Mouse (Mus musculus) CD4-positive, CD25-positive, alpha-beta regulatory T cell, adult 9 weeks (primary cell): ENCODE measurements around the gene Mtfr2. TPM values are rescaled to one million over a fixed set of nuclear protein-coding genes. Genes with fewer than 3 reads are reported as not detected.

Experiments
- polyA plus RNA-seq: library from polyadenylated mRNA; unstranded; fragments of 100-300 nt; shearing (Covaris generic); gene quantifications from one replicate; pipeline ENCODE4 v1.2.1, GENCODE M21; 2017

Gene Mtfr2
- 1.1 TPM for polyA plus RNA-seq

DNA sequence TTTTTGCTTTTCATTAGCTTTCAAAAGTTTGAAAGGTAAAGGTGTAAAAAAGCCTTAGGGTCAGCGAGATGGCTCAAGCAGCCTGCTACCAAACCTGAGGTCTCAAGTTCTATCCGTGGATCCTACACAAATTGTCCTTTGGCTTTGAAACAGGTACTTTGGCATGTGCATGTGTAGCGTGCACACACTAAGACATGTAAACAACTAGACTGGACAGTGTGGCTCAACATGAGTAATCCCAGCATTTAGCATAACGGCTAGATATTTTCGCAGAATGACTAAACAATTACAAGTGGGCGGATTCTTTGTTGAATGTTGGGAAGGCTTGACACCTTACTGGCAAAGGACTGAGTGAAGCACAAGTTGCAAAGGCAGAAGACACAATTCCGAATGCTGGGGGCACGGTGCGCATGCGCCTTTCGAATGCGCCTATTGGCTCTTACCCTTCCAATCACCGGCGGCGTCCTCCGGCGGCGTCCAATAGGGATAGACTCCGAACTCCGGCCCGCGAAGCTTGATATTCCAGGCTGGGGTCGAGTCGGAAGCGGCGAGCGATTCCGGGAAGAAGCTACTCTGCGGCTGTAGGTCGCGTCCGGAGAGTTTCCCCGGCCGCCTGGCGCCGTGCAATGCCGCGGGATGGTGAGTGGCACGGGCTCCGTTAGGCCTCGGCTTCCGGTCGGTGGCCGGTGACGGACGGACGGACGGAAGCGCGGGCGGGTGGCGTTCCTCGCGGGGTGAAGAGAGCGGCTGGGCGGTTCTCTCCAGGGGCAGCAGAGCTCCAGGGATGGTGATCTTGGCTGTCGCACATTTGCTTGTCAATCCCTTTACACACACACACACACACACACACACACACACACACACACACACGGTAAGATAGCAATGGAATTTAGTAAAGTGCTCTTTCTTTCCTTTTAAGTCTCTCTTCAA is at the start of gene Mtfr2:
Gene Mtfr2 (plus strand): TSS at position 486 of the 930 bp plus-strand sequence.

DNA sequence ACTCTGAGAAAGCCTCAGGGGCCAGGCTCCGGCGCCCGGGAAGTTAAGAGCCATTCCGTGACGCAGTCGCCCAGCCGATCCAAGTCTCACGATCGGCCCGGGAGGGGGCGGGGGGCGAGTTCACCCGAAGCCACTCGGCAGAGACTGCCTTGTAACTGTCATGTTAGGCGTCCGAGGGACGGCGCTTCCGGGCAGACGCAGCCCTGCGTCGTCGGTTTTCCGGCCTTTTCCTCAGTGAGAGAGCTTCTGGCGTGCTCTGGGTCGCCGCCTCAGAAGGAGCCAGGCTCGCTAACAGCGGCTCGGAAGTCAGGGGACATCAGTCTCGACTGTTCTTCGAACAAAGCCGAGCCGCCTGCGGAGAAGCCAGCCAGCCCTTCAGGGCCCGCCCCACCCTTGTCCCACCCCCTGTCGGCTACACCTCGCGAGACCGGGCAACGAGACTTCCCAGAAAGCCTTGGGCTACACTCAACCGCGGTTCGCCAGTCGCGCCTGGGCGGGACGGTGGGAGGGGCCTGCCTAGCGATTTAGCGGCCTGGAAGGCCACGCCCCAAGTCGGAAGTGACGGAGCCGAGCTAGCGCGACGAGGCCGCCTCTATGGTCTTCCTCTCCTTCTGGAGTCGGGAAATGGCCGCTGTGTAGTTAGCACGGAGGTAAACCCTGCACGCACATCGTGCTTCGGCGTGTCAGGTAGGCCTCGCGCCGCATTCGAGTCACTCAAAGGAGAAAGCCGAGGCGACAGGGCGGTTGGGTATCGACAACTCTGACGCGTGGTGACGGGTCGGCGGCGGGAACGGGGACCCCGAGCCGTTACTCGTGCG is 35.4 kb upstream of the Mtfr2 start, which contains the start of gene Bclaf1:
Gene Bclaf1 (plus strand): TSS at position 552 of the 818 bp plus-strand sequence.

Other genes starting within 250 kb of the Mtfr2 start
- 20.0 TPM for gene Map7, start 199.3 kb upstream of the Mtfr2 start, polyA plus RNA-seq
- 179 TPM for gene Bclaf1, start 35.3 kb upstream of the Mtfr2 start, polyA plus RNA-seq